Mouse (Mus musculus) E14TG2a.4 (cell line): ENCODE data around the gene Ccm2l.

Experiments
- CTCF ChIP-seq: conservative IDR thresholded peaks from 2 replicates; pipeline ENCODE4 v1.5.1; 2014; ENCODE audit warnings: low read length
- NANOG ChIP-seq: IDR thresholded peaks from 2 replicates; pipeline ENCODE4 v1.6.1; 2014; ENCODE audit warnings: borderline replicate concordance, low read length, mixed read lengths

GRCm38 (mm10) chr2:153071491-153072184 lies 5.9 kb downstream of the Ccm2l start:
- no peak for TF ChIP-seq CTCF
- TF ChIP-seq NANOG, result no peak
